Mouse (Mus musculus) regulatory T cell (primary cell): ENCODE measurements around the gene Arl4c.

ENCODE experiments used
- in situ Hi-C: fragments of 300-600 bp; cut with MboI, MseI; formaldehyde crosslinking; loops from one replicate; pipeline ENCODE4 v1.15.1; 2025; ENCODE audit warnings: high pct_unique_total_duplicates

Gene Arl4c

DNA sequence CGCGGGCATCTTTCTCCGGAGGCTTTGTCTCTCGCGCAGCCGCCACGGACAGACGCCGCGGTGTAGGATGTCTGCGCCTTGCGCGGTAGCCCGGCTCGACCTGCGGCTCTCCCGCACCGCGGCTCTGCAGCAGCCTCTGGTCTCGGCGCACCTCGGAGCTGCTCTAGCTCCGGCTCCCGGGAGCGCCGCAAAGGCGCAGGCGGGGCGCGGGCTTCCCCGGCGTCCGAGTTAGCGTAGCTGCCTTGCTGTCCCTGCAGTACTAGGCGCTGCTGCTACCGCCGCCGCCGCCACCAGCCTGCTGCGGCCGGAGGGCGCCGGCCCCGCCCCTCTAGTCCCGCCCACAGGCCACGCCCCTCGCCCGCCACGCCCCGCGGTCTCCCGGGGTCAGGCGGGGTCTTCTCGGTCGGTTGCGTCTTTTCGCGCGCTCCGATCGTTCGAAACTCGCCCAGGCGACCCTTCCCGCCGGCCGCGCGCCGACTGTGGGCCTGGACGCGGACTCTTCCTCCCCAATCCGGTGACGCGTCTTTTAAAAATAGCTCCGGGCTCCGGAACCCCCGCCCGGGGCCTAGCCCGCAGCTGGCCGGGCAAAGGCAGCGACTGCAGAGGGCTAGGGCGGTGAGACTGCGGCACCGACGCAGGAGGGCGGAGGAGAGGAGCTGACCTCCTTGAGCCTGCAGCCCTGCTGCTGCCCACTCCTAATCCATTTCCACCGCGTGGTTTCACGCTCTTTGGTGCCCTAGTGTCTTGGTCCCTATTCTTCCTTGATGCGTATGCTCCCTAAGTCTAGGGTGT lies at the start of gene Arl4c:
Gene Arl4c, minus strand, starts transcription at position 352 of the 792 bp plus-strand sequence.
- in situ Hi-C loops, result no loop called here

DNA sequence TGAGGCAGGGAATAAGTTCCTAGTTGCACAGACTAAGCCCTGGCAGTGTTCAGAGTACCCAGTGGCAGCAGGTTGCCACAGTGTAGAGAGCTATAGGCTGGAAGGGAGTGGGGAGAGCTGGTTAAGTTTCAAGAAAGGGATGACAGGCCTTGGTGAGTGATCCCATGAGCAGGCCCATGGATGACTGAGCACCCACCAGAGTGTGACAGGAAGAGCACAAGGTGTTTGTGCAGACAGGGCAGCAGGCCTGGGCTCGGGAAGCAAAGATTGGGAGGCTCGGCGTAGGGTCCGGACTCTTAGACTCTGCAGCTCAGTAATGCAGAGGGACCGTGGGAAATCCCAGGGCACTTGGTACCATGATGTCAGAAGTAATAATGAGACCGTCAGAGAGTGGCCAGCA lies 49.3 kb upstream of the Arl4c start:
- in situ Hi-C loops, result loop anchor here (25.0 kb wide), 1 partner anchor 564 kb away; no protein-coding TSS in a partner anchor

DNA sequence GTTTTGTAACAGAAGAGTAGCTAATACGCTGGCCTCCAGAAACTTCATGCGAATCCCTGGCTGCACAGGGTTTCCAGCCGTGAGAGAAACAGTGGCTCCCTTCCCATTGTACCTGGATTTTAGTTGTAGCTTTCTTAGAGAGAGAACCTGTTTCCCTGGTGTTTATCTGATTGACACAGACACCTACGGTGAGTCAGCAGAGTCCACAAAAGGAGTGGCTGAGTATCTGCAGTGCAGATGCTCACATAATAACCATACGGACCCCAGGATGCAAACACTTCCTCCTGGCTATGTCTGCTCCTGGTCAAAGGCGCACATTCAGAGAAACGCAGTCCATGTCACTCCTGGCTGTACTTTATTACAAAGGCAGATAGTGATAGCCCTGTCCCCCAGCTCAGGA lies 48.6 kb upstream of the Arl4c start:
- in situ Hi-C loops, result loop anchor here (25.0 kb wide), 1 partner anchor 563 kb away; no protein-coding TSS in a partner anchor

DNA sequence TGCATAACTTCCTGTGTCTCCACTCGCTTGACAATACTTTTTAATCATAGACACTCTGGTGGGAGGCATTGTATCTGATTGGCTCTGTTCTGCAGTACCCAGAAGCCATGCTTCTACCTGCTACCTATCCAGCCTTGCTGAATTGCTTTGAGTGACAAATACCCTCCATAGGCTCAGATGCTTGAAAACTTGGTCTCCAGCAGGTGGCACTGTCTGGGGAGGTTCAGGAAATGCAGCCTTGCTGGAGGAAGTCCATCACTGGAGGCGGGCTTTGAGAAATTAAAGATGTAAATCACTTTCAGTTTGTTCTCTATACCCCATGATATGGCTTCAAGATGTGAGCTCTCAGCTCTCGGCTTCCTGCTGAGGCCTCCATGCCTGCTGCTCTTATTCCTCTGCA lies 48.1 kb upstream of the Arl4c start:
- in situ Hi-C loops, result loop anchor here (25.0 kb wide), 1 partner anchor 563 kb away; no protein-coding TSS in a partner anchor

DNA sequence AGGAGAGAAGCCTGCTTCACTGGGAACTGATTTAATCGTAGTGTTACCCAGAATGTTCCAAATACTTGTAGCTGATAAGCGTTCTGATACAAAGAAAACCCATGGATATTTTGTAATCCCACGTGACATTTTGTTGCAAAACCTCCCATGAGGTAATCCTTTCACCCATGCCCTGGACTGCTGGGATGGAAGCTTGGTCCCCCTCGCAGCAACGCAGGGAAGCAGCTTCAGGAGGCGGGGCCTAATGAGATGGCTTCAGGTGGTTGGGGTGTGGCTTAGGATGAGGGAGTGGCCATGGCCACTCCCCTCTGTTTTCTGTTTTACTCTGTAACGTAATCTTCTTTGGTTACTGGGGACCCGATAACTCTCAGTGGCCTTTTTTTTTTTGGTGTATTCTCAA lies 47.1 kb upstream of the Arl4c start:
- in situ Hi-C loops, result no loop called here

DNA sequence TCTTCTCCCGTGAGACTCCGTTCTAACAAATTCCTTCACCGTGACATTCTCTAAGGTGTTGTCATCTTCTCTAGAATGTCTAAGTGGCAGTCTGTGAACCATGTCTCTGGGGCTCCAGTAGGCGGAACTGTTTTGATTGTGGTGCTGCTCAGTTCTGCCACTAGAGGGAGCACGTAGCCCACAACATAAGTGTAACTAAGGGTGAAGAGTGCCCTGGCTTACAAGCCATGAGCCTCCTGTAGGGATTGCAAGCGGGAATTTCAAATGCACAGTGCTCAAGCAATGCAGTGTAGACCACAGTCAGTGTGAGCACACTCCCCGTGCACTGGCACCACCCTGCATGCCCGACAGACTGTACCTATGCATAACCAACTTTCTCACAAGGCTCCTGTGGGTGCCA lies 43.2 kb upstream of the Arl4c start:
- in situ Hi-C loops, result no loop called here

DNA sequence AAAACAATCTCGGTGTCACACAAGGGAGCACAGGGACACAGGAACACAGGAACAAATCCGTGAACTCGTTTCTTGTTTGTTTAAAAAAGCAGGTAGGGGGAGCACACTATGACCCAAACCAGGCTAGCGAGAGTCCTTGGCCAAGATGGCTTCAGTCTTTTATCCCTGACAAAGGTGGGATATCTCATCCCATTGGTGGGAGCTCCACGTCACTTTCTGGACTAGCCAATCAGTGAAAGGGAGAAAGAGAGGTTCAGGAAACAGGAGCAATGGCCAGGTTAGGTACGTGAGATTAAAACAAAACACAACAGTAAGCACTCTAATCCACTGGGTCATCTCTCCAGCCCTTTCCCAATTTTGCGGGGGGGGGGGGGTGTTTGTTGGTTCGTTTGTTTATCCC lies 42.2 kb upstream of the Arl4c start:
- in situ Hi-C loops, result loop anchor here (5.0 kb wide), 2 partner anchors 453 to 778 kb away; no protein-coding TSS in a partner anchor

DNA sequence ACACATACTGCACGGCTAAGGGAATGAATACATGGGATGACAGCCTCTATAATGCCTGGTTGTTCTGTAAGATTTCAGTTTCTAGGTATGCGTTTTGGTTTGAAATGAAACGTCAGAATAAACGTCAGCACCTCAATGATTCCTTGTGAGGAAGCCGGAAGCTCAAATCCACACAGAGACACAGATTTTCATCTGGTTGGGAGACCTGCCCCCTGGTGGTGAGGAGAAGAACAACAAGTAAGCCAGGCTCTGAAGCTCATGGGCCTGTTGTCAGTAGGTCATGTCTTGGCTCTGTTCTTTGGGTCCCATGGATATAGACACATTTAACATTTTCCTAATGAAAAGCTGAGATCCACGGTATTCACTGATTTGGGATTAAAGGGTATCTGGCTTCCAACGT lies 40.4 kb upstream of the Arl4c start:
- in situ Hi-C loops, result loop anchor here (5.0 kb wide), 2 partner anchors 455 to 780 kb away; no protein-coding TSS in a partner anchor

DNA sequence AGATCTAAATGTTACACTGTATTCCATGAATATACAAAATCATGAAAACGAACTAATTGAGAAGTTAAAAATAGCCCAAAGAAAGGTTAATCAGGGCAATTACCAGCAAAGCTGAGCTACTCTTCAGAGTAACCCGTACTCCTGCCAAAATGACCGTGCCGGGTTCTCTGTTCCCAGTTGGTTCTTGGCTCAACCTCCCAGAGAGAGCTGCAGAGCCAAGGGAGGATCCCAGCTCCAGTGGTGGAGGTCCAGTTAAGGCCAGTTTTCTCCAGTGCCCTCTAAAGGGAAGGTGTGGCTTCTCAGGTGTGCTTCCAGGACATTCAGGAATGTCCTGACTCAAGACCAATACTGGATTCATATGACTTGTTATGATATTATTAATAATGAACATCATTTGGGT lies 37.5 kb upstream of the Arl4c start:
- in situ Hi-C loops, result loop anchor here (10.0 kb wide), 1 partner anchor 315 kb away; no protein-coding TSS in a partner anchor

DNA sequence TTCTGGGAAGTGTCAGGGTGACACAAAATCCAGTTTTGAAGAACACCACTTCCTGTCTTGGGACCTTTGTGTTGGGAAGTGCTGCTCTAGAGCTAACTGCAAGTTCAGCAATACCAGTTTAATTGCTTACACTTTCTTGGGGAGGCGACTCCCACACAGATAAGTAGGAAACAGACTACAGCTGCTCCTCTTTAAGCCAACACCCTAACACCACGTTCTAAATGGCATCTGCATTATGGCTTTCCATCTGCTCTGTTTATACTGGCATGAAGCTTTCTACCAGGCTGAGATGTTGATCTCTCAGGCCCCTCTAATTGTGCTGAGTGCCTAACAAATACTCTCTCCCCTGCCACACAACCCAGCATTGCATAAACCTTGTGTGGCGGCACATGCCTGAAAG lies 36.9 kb upstream of the Arl4c start:
- in situ Hi-C loops, result loop anchor here (10.0 kb wide), 1 partner anchor 314 kb away; no protein-coding TSS in a partner anchor

DNA sequence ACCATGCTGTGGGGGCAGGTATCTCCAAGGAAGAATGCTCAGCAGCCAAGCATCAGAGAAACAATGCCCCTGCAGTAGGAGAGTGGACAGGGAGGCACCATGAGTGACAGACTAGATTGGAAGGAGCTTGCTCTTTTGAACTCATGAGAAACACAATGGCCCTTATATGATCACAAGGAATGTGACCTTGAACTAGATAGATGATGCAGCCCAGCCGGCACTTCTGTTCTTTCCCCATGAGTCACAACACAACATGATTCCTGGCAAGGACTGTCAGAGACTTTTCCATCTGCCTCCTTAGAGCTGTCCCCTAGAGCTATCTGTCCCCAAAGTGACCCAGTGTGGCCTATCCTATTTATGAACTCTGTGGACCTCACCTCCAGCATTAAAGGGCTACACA lies 27.5 kb upstream of the Arl4c start:
- in situ Hi-C loops, result no loop called here

DNA sequence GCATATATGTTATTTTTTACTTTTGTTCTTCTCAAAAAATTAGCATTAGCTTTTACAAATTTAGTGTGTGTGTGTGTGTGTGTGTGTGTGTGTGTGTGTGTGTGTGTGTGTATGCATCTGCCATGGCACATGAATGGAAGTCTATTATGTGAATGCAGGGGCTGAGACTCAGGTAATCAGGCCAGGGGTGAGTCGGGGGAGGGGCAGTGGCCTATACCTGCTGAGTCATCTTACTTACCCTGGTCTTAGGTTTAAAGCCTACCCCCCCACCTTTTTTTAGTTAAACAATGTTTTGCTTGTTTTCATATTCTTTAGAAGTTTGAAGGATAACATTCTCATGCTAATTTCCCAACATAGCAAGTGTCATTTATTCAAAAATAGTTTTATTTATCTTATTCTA lies 25.3 kb upstream of the Arl4c start:
- in situ Hi-C loops, result no loop called here

DNA sequence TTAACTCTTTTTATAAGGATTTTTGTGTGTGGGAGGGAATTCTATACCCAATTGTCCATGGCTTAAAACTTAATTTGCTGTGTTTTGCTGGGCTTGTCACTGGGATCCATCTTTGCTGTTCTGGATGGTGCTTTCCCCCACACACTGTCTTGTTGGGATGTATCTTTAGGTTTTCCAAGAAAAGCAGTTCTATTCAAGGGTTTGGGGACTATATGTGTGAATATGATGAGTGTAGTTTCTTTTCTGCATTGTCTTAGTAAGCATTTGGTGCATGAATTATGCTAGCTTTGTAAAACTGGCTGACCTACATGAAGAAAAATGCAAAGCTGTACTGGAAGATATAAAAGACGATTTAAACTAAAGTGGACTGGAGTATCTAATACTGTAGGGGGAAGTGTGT lies 23.7 kb upstream of the Arl4c start:
- in situ Hi-C loops, result no loop called here

DNA sequence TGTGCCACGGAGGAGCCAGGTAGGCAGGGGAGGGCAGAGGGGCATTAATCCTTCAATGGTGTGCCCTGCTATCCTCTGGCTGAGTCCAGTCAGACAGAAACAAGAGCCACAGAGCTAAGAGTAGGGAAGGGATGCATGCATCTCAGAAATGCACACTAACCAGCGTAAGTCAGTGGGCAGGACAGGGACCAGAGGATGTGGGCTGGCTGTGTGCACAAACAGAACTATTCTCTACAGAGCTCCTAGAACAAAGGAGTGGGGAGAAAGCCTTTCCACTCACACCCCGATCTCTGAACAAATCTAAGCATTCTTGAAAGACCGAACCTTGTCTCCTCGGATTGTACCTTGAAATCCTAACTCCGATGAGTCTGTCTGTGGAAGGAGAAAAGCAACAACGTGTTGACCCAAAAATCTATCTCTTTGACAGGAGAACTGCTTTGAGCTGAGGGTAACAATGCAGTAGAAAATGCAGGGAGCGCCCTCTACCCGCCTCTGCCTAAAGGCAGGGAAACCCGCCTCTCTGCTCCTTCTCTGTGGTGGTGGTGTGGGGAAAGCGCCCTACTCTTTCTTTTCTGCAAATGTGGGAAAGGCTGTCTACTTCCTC lies 18.7 kb upstream of the Arl4c start:
- in situ Hi-C loops, result no loop called here

DNA sequence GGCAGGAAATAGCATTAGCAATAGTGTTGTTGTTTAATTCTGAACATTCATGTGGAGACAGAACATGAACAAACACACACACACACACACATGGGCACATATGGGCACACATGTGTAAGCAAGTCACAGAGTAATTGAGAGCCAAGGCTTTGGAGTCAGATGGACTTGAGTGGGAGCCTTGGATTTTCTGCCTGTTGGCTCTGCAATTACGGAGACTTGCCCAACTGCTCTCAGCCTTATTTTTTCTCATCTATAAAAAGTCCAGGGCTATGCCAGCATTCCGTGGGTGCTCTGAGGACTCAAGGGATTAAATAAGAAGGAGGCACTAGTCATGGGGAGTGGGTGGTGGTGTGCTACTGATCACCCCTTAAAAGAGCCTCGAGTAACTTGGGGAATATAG lies 16.5 kb upstream of the Arl4c start:
- in situ Hi-C loops, result no loop called here

DNA sequence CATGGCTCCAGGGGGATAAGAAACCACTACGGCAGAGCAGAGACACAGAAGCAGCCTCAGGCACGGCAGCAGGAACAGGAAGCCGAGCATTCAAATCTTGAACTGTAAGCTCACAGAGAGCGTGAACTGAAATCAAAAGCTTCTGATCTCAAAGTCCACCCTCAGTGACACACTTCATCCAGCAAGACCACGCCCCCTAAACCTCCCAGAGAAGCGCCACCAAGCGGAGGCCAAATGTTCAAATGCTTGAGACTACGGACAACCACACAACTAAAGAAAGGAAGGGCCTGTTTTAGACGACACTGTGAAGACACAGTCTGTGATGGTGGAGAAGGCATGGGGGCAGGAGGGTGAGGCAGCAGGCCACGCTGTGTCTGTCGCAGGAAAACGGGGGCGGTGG lies 15.7 kb upstream of the Arl4c start:
- in situ Hi-C loops, result no loop called here

DNA sequence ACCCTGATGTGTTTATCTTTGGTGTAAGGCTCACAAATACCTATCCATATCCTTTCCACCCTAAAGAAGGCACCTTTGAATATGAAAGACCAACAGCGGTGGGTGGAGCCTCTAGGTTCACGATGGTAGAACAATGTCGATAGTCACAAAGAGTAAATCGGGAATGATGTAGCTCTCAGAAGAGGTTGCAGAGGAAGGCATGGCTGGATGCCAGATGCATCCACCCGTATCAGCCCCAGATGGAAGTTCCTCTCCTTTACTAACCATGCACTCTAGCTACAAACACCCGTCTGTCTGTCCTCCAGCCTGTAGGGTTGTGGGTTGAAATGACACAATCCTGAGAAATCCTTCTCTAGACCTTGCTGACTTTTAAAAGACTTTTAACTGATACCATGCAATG lies 10.0 kb upstream of the Arl4c start:
- in situ Hi-C loops, result no loop called here

DNA sequence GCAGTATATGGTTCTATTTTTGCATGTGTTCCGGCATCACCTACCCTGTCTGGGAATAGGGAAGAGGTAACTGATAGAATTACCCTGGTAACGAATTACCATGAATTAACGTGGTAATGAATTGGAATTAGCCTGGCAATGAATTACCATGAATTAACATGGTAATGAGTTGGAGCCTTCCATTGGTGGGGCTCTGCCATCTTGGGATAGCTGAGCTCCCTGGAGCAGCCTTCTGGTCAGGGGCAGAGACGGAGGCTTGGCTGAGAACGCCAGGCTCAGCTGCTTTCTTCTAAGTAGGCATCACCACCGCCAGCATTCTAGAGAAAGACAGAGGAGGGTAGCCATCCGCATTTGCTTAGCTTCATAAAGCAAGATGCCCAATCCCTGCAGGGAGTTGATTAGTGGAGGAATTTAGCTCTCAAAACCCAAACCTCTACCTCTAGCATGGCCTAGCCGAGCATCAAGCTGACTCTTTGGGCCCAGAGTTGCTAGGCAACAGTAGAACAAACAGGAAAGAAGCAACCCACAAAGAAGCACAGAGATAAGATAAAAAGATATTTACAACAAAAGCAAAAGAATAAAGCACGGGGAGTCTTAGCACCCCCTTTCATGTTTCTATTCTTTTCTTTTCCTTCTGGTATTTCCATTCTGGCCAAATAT lies 6.8 kb upstream of the Arl4c start:
- in situ Hi-C loops, result loop anchor here (5.0 kb wide), 2 partner anchors 146 to 241 kb away; no protein-coding TSS in a partner anchor

DNA sequence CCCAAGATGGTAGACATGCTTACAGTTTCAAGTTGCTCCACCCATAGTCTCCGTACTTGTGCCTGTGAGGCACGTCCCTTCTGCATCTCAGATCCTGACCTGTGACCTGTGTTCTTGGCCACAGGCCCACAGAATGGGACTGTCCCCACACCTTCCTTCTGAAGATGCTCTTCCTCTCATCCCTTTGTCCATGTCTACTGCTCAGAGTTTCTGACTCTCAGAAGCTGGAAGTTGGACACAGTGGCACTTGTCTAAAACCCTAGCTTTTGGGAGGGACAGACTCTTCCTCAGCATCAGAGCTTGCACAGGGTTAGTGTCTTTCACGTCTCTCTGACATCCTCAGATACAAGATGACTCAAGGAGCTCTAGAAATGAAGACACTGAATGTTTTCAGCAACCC lies 6.2 kb upstream of the Arl4c start:
- in situ Hi-C loops, result loop anchor here (5.0 kb wide), 2 partner anchors 146 to 241 kb away; no protein-coding TSS in a partner anchor

DNA sequence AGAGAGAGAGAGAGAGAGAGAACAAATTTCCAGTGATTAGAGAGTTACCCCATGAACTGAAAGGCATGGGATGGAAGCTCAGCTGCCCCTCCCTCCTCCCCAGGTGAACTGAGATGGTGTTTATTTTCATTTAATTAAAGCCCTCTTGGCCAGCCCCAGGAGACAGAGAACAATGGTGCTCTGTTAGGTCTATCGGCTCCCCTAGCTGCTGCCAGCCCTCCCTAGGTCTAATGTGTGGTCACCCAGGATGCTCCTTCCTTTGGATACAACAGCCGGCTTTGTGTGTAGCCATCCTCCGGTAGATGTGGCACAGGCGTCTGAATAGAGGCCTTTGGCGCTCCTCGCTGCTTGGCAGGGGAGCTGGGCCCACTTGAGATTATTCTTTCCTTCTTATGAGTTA lies 5.5 kb upstream of the Arl4c start:
- in situ Hi-C loops, result loop anchor here (5.0 kb wide), 2 partner anchors 145 to 240 kb away; no protein-coding TSS in a partner anchor

DNA sequence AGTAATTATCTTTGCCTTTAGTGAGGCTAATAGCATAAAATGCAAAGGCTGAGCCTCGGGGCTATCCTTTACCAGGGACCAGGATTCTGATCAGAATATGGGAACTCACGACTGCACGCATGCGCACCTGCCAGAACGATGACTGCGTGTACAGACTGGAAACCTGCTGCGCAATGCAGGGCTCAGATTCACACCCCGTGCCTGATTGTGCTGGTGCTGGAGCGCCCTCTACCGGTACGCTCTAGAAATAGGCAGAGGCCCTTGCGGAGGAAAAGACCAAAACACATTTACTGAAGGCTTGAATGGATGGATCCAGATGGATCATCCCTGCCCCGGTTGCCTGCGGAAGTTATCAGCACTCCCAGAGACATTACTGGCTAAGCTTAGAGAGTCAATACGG lies 3.8 kb upstream of the Arl4c start:
- in situ Hi-C loops, result loop anchor here (5.0 kb wide), 2 partner anchors 143 to 238 kb away; no protein-coding TSS in a partner anchor

DNA sequence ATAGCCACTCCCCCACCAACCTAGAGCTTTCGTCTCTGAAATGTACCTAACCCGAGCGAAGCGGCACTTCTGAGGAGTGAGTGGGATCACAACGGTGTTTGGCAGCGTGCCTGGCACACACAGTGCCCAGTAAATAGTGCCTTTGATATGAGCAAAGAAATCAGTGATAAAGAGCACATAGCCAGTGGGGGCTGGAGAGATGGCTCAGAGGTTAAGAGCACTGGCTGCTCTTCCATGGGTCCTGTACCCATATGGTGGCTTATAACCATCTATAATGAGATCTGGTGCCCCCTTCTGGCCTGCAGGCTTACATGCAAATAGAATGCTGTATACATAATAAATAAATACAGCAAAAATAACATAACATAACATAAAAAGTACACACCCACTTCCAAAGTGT lies 3.0 kb upstream of the Arl4c start:
- in situ Hi-C loops, result loop anchor here (5.0 kb wide), 2 partner anchors 143 to 238 kb away; no protein-coding TSS in a partner anchor
